Mouse (Mus musculus) olfactory bulb, adult 2 months (tissue): Measurements from ENCODE around the gene Pdrg1. TPM values are rescaled to one million over a fixed set of nuclear protein-coding genes. Genes with fewer than 3 reads are reported as not detected.

Source experiments
- H3K27ac ChIP-seq: fragments of 200-500 bp; 2 replicates; pipeline ENCODE4 v1.5.1; 2012; ENCODE audit warnings: low read depth, low read length; ENCODE audit not compliant: insufficient read depth
- H3K4me1 ChIP-seq: fragments of 200-500 bp; 2 replicates; pipeline ENCODE4 v1.6.1; 2012; ENCODE audit warnings: low read length; ENCODE audit not compliant: control insufficient read depth, insufficient read depth
- H3K4me3 ChIP-seq: fragments of 200-500 bp; 2 replicates; pipeline ENCODE4 v1.5.1; 2012; ENCODE audit warnings: mild to moderate bottlenecking, low read depth, low read length, moderate library complexity; ENCODE audit not compliant: insufficient read depth
- CTCF ChIP-seq: fragments of 200-500 bp; IDR thresholded peaks from 2 replicates; pipeline ENCODE4 v1.5.1; 2012; ENCODE audit warnings: low read depth, mild to moderate bottlenecking, low read length, moderate library complexity; ENCODE audit not compliant: insufficient read depth
- POLR2A ChIP-seq: fragments of 200-500 bp; IDR thresholded peaks from 2 replicates; pipeline ENCODE4 v1.6.1; 2012; ENCODE audit warnings: mild to moderate bottlenecking, low read depth, low read length, moderate library complexity; ENCODE audit not compliant: insufficient read depth
- WGBS: fragments of 180-500 bp; shearing (Covaris S2); methylation state at CpG from one replicate; pipeline ENCODE4 v1.1.7; 2018; 5-methylcytosine and 5-hydroxymethylcytosine counted together
- polyA plus RNA-seq: library from polyadenylated mRNA; stranded (reverse); fragments of >200 nt; gene quantifications from 2 replicates; pipeline ENCODE4 v1.2.4, GENCODE M21; 2012; ENCODE audit warnings: low replicate concordance; ENCODE audit not compliant: missing spikeins, insufficient read depth, insufficient read length

The Pdrg1 gene
- polyA plus RNA-seq, 1 experiment = not detected

GRCm38 (mm10) chr2:152985582-152985981 is 29.6 kb downstream of the Pdrg1 start:
- 6% methylated on average over 1 of the region's 1 CpGs for WGBS
- no peak overlapping the region for H3K4me3 ChIP-seq
- peaks cover 2% of the 10 kb centered on the region; the same call in 1 of the 2 replicates for H3K4me1 ChIP-seq
- no peak overlapping the region for H3K27ac ChIP-seq
- no peak for TF ChIP-seq CTCF
- TF ChIP-seq POLR2A = no peak

DNA sequence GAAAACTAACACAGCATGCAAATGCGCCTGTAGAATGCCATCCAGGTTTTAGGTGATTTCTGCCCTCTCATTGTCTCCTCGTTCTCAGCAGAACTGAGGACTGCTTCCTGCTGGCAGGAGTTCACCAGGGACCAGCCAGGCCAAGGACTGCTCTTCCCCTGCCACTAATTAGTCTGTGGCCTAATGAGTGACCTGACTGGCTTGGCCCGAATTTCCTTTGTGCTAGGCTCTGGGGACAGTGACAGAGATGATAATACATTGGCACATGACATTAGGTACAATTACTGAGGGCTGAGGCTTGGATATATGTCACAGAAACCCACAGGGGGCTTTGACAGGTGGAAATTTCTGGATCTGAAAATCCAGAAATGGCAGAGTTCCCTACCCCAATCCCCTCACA is 38.2 kb downstream of the Pdrg1 start:
- Histone ChIP-seq H3K4me1 (no peaks in the 10 kb centered on the region), H3K27ac (no peak overlapping the region), H3K4me3 (no peak overlapping the region)
- 71% methylated on average over 3 of the region's 3 CpGs for WGBS
- TF ChIP-seq POLR2A (no peak), CTCF (no peak)

DNA sequence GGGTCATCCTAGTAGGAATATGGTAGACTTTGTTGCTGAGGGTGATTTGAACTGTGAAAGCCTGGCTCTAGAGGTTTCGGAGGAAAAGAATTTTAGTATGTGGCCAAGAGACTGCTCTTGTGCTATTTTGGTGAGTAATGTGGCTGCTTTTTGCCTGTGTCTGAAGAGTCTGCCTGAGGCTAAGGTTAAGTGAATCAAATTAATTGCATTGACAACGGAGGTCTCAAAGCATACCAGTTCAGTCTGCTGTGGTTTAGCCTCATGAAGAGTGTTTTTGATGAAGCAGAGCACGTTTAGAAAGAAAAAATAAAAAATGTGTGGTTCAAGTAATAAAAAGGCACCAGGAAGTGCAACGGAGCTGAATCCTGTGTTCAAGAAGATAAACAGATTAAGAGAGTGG is 49.7 kb downstream of the Pdrg1 start:
- TF ChIP-seq POLR2A (no peak), CTCF (no peak)
- no peak overlapping the region for H3K27ac ChIP-seq
- no peak overlapping the region for H3K4me3 ChIP-seq
- no peaks in the 10 kb centered on the region for H3K4me1 ChIP-seq
- WGBS = 71% methylated on average over 4 of the region's 4 CpGs

DNA sequence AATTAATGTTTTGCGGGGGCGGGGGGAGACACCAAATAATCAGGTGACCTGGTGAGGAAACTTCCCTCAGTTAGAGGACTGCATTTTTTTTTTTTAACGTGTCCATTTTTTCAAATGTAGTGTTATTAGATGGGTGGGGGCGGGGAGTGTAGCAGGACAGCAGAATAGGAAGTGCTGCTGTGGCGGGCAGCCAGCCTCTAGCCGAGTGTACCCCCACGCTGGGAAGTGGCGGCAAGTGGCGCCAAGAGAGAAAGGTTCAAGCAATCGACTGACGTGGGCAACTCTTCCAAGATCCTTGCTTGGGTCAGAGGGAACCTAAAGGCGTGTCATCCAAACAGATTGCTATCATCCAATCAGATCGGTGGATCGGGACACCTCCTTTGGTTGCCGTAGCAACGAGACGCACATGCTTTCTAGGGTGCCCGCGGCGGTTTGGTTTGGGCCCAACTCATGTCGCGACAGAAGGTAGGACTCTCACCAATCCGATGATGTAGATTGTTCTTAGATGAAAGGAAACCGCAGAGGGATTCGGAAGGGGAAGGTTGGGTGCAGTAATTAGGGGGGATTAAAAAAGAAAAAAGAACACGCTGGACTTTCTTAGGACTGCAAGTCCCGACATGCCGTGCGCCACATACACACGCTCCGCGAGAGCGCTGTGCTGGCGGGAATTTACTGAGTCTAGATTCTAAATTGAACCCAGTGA is 53.0 kb downstream of the Pdrg1 start, which contains the start of gene Ttll9:
Gene Ttll9 (plus strand): TSS at position 395 of the 703 bp plus-strand sequence.
- WGBS = under 1% methylated on average over 34 of the region's 34 CpGs

More for the DNA sequence above, 53.0 kb downstream of the Pdrg1 start, which contains the start of gene Ttll9:
- Histone ChIP-seq H3K4me3 (peak within 1 kb of the TSS; percentile 49), H3K4me1 (no peaks in the 10 kb centered on the region), H3K27ac (no peak within 1 kb of the TSS)
- no peak for TF ChIP-seq POLR2A
- no peak for TF ChIP-seq CTCF

Other genes with a start within 250 kb of the Pdrg1 start
- gene Bcl2l1, start 183.7 kb downstream of the Pdrg1 start, polyA plus RNA-seq = 296 and 622 TPM in 2 replicates
- gene Tpx2, start 167.5 kb downstream of the Pdrg1 start, polyA plus RNA-seq = 120 TPM in 1 of 2 replicates, not detected in the other
- not detected in 2 replicates for gene Mylk2, start 104.1 kb downstream of the Pdrg1 start, polyA plus RNA-seq
- not detected in 2 replicates for gene Foxs1, start 82.2 kb downstream of the Pdrg1 start, polyA plus RNA-seq
- not detected in 2 replicates for gene Dusp15, start 63.7 kb downstream of the Pdrg1 start, polyA plus RNA-seq
- gene Ttll9, start 52.9 kb downstream of the Pdrg1 start, polyA plus RNA-seq = not detected in 2 replicates
- gene Xkr7, start 16.4 kb upstream of the Pdrg1 start, polyA plus RNA-seq = not detected in 2 replicates
- gene Ccm2l, start 50.5 kb upstream of the Pdrg1 start, polyA plus RNA-seq = not detected in 2 replicates
- not detected in 2 replicates for gene Hck, start 93.0 kb upstream of the Pdrg1 start, polyA plus RNA-seq
- gene Tm9sf4, start 145.9 kb upstream of the Pdrg1 start, polyA plus RNA-seq = not detected in 2 replicates
- gene Tspyl3, start 210.0 kb upstream of the Pdrg1 start, polyA plus RNA-seq = not detected in 2 replicates
- gene Plagl2, start 226.0 kb upstream of the Pdrg1 start, polyA plus RNA-seq = not detected in 2 replicates
- not detected in 2 replicates for gene Pofut1, start 226.1 kb upstream of the Pdrg1 start, polyA plus RNA-seq